Mouse (Mus musculus) lung, postnatal 0 days (tissue): ENCODE measurements around the gene Tek.

ENCODE experiments used
- CTCF ChIP-seq: IDR thresholded peaks from 2 replicates; pipeline ENCODE4 v1.5.1; 2016; ENCODE audit warnings: antibody characterized with exemption, mild to moderate bottlenecking
- EP300 ChIP-seq: IDR thresholded peaks from 2 replicates; pipeline ENCODE4 v1.6.1; 2016; ENCODE audit warnings: antibody characterized with exemption, mild to moderate bottlenecking, control low read depth

DNA sequence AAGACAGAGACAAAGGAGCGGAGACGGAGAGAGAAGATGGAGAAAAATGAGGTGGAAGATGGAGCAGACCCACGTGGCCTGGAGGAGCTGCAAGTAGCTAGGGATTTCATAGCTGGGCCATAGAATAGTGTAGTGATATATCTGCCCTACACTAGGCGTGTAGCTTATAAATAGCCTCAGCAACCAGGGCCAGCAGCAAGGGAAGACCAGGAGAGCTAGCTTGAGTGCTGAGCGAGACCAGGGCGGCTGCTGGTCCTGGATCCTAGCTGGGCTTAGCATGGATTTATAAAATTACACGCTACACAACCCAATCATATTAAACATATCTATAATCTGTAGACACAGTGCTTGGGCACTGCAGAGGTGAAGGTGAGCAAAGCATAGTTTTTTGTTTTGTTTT, 27.1 kb downstream of the Tek start:
- no peak for TF ChIP-seq CTCF
- TF ChIP-seq EP300, result no peak
